Mouse (Mus musculus) cerebellum, postnatal 14 days (tissue): Measurements from ENCODE around the gene Gnl3.
A peak's percentile ranks its signal among the peaks of the same experiment; 100 is the strongest.

Experiments used
- DNase-seq, 2 experiments: peaks; one replicate each; pipeline ENCODE4 v3.0.0; 2021; ENCODE audit warnings: mixed read lengths in 2 of 2

Gnl3 gene

DNA sequence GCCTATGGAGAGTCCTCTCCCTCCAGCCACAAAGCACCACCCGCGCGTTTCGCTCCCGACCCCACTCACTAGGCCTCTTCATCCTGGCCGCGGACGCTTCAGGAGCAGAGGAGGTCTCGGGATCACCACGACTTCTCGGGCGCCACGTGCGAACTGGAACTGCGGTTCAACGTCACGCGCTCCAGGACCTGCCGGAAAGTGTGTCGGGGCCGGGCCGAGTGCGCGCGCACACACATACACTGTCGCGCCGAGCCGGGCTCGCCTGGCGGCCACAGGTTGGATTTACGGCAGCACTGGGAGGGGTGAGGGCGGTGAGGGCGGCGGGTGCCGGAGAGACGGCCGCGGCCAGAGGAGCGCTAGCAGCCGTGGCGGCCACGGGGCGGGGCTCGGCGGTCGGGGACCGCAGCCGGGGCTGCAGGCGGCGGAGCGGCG lies at the start of gene Gnl3, which contains the start of gene Pbrm1:
Gene Gnl3 (minus strand): TSS at position 293 of the 432 bp plus-strand sequence.
Gene Pbrm1 (plus strand): TSS at position 279 of the 432 bp plus-strand sequence.
- peak; percentile 97 to 98 for DNase-seq

DNA sequence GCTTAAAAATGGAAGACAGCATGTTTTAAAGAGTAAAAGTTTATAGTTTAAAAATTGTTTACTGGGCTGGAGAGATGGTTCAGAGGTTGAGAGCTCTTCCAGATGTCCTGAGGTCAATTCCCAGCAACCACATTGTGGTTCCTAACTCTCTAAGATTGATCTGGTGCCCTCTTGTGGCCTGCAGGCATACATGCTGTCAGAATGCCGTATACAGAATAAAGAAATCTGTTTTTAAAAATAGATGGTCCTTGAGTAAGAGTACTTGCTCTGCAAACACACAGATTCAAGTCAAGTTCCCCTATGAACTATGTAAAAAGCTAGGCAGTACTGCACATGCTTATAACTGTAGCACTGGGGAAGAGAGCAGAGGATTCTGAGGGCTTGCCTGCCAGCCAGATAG lies 43.3 kb upstream of the Gnl3 start:
- no peak for DNase-seq

GRCm38 (mm10) chr14:31045817-31046216 lies 26.9 kb upstream of the Gnl3 start:
- DNase-seq: no peak

DNA sequence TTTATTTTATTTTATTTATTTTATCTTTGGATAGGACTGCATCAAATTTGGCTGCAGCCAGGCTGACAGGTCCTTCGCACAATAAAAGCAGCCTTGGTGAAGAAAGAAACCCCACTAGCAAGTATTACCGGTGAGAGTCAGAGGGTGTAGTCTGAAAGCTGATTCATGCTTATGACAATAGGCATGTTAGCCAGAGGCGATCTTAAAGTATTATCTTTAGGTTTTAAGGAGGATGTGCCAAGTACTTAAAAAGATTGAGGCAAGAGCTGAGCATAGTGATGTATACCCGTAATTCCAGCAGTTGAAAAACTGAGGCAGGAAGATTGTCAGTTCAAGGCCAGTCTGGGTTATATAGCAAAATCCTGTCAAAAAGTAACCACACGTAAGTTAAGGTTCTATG lies 26.3 kb upstream of the Gnl3 start:
- no peak for DNase-seq

DNA sequence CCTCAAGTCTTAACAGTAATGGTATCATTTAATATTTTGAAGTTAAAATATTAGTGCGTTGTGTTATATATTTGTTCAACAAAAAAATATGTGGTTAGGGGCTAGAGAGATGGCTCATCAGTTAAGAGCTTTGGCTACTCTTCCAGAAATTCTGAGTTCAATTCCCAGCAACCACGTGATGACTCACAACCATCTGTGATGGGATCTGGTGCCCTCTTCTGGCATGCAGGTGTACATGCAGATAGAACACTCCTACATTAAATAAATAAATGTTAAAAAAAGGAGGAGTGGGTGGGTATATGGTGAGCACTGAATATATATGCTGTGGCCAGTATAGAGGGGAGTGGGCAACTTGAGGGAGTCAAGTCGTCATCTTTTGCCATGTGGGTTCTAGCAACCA lies 6.8 kb upstream of the Gnl3 start:
- peak in 1 of 2 experiments; percentile 28 for DNase-seq

DNA sequence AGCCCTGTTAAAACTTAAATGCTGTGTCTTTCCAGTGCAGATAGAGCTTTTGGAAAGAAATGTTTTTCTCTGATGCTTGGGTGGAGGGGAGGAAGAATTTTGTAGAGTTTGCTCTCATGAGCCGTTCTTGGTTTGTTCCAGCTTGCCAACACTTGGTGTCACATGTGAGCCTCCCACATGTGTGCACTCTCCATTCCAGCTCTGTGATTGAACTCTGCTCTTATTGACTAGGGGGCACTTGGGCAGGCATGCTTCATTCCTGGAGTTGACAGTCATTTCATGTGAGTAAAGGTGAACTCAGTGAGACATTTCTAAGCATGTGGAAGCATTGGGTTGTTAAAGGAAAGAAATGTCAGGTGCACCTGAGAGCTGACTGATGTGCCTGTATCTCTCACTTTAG lies 3.6 kb upstream of the Gnl3 start:
- DNase-seq: no peak

DNA sequence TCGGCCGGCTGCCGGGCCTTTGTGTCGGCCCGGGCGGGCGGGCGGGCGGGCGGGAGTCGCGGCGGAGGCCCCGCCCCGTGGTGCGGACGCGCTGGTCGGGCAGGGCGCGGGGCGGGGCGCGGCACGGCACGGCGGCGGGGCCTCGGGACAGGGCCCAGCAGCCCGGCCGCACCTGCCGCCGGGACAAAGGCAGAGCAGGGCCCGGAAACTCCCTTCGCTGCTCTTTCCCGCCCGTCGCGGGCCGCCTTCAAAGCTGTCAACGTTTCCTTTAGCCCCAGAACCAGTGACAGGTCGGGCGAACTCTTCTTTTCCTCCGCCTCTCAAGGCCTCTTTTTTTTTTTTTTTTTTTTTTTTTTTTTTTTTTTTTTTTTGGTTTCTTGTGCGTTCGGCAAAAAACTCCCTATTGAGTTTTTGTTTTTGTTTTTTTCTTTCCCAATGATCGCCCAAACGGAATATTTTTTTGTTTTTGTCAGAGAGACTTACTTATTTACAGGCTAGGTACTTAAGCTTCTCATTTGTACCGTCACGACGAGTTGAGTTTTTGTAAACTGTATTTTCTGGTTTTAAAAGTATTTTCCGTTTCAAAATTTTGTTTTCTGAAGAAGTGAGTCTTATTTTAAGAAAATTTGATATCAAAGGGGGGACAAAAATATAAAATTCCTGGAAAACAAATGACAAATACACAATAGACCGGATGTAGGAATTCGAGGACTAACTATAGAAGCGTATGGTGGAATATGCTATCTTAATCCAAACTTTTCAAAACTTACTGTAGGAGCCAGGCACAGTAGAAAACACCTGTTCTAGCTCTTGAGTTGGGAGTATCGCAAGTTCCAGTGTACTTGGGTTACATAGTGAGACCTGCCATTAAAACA lies 616 bp upstream of the Gnl3 start:
- DNase-seq: peak in 1 of 2 experiments; percentile 72

DNA sequence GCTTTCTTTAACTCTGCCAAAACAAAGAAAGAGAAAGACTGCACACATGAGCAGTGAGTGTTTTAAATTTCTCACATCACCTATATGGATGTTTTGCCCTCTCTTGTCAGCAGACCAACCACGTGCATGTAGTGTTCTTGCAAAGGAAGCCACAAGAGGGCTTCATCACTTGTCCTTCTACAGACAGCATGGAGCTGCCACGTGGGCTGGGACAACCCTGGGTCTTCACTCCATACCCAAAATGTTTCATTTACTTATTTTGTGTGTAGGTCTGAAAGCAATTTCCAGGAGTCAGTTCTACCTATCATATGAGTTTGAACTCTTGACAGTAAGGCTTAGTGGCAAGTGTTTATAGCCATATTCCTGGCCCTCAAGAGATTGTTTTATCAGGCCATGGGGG lies 1.1 kb downstream of the Gnl3 start:
- DNase-seq: no peak

GRCm38 (mm10) chr14:31016063-31016462 lies 2.9 kb downstream of the Gnl3 start:
- no peak for DNase-seq

DNA sequence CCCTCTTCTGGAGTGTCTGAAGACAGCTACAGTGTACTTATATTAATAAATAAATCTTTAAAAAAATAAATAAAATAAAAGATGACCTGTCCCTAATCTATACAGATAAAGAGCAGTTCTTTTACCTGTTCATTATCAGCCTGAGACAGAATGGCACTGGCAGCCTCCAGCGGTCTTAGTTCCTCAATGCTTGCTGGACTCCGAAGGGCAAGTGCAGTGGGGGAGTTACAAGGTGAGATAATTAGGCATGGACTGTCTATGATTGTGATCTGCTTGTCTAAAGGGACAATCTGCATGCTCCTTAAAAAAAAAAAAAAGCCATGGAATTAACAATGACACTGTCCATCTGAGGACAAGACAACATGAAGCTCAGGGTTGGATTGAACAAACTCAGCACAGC lies 5.0 kb downstream of the Gnl3 start:
- DNase-seq: no peak

DNA sequence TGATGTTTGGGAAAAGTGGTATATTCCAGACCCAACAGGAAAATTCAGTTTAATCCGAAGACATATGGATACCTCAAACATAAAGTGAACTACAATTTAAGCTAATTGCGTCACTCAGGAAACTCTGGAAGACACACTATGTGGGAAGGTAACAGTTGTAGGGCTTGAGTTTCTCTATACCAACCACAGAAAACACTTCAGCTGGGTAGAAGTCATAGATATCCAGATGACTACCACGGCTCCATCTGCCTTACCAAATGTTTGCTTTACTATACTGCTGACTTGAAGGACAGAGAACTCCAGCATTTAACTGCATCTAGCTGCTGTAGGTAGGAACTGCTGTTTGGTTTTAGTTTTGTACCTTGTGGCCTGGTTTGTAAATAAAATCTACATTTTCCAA lies 7.4 kb downstream of the Gnl3 start:
- no peak for DNase-seq

DNA sequence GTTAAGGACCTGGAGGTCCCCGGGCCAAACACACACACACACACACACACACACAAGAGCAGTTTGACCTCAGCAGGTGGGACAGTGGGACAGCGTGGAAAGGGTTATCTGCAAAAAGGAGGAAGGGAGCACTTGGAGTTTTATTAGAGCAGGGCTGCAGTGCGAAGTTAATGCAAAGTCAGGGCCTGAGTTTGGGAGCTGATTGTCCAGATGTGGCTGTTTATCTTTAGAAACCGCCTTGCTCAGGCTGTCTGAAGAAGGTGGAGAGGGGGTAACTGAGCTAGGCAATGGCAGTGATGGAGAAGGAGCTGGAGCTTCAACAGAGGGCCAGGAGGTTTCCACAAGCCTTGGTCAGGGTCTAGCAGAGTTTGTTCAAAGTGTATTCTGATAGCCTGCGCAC lies 12.2 kb downstream of the Gnl3 start:
- DNase-seq: no peak

DNA sequence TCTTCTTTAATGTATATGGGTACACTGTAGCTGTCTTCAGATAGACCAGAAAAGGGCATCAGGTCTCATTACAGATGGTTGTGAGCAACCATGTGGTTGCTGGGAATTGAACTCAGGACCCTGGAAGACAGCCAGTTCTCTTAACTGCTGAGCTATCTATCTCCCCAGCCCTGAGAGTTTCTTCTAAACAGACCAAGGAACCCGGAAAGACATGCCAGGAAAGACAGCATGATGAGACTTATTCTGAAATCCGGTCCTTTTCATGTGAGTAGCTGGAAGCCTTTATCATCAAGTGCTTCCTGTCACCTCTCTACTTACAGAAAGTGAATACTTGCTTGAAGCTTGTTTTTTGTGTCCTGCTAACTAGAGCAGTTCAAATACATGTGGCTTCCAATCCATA lies 14.4 kb downstream of the Gnl3 start:
- no peak for DNase-seq

- peak; percentile 88 to 89 for DNase-seq
These were observed 17.4 kb downstream of the Gnl3 start, which contains the start of the genes Glt8d1 and Spcs1 for GRCm38 (mm10) chr14:31001307-31002205. Gene Glt8d1 (plus strand): TSS chr14:31001400. Gene Spcs1 (minus strand): TSS chr14:31001672.

DNA sequence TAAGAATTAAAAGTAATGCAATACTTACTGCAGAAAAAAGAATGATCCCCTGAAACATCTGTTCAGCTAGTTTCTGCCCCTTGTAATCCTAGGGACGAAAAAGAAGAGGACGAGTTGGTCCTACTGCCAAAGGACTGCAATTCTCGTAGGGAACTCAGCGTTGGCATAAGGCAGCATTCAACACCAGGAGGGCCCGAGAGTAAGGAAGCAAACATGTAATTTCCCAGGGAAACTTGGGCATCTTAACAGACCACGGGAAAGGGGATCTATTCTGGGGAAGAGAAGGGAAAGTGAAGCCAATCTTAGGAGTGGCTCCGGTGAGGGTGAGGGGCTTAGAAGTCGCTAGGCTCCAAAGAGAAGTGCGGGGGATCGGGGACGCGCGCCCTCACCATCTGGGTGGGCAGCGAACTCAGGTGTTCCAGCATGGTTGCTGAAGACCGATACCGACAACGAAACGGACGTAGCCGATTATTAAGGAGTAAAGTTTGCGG lies 18.1 kb downstream of the Gnl3 start:
- DNase-seq: no peak

- DNase-seq: no peak
These were observed 18.6 kb downstream of the Gnl3 start for GRCm38 (mm10) chr14:31000356-31000755.

- no peak for DNase-seq
These were observed 22.5 kb downstream of the Gnl3 start for GRCm38 (mm10) chr14:30996417-30996816.

GRCm38 (mm10) chr14:30976222-30976621 lies 42.7 kb downstream of the Gnl3 start:
- no peak for DNase-seq

GRCm38 (mm10) chr14:30974204-30974603 lies 44.7 kb downstream of the Gnl3 start:
- DNase-seq: no peak
